Mouse (Mus musculus) embryonic fibroblast, embryonic 13.5 days (primary cell): ENCODE results near the gene Dnase1l3.

ENCODE experiments used
- CTCF ChIP-seq: IDR thresholded peaks from 2 replicates; pipeline ENCODE4 v1.5.1; 2011; ENCODE audit warnings: mild to moderate bottlenecking, control low read depth, low read length, moderate library complexity, borderline replicate concordance; ENCODE audit not compliant: insufficient read depth
- POLR2A ChIP-seq: IDR thresholded peaks from 2 replicates; pipeline ENCODE4 v1.6.1; 2011; ENCODE audit warnings: low read depth, mild to moderate bottlenecking, control low read depth, low read length, moderate library complexity

GRCm38 (mm10) chr14:8035951-8036350 is 41.6 kb upstream of the Dnase1l3 start:
- TF ChIP-seq CTCF: no peak
- TF ChIP-seq POLR2A: no peak
